Mouse (Mus musculus) cerebellum, adult 2 months (tissue): ENCODE results near the gene Sltm.

ENCODE experiments used
- CTCF ChIP-seq: fragments of 200-500 bp; IDR thresholded peaks from 2 replicates; pipeline ENCODE4 v1.5.1; 2011; ENCODE audit warnings: low read depth, mild to moderate bottlenecking, control low read depth, low read length, moderate library complexity, borderline replicate concordance; ENCODE audit not compliant: insufficient read depth
- POLR2A ChIP-seq: fragments of 200-500 bp; IDR thresholded peaks from 2 replicates; pipeline ENCODE4 v1.6.1; 2011; ENCODE audit warnings: low read length, control low read depth, borderline replicate concordance; ENCODE audit not compliant: insufficient read depth

- no peak for TF ChIP-seq POLR2A
- TF ChIP-seq CTCF: no peak
Observed at GRCm38 (mm10) chr9:70551524-70551923, 9.0 kb downstream of the Sltm start.
